Mouse (Mus musculus) limb, embryonic 10.5 days (tissue): ENCODE results near the gene Rab1a. TPM values are rescaled to one million over a fixed set of nuclear protein-coding genes. Genes with fewer than 3 reads are reported as not detected.

ENCODE experiments used
- DNase-seq: peaks from one replicate; pipeline ENCODE4 v3.0.0-alpha.2; 2017; ENCODE audit warnings: low spot score
- H3K27ac ChIP-seq: fragments of 300-500 bp; sonication (generic); 2 replicates; pipeline ENCODE4 v1.5.1; 2016; ENCODE audit warnings: mild to moderate bottlenecking
- H3K27me3 ChIP-seq: fragments of 300-500 bp; sonication (generic); 2 replicates; pipeline ENCODE4 v1.6.1; 2016; ENCODE audit warnings: low read depth, mild to moderate bottlenecking; ENCODE audit not compliant: poor library complexity, severe bottlenecking
- H3K36me3 ChIP-seq: fragments of 300-500 bp; sonication (generic); 2 replicates; pipeline ENCODE4 v1.6.1; 2016; ENCODE audit warnings: mild to moderate bottlenecking, moderate library complexity
- H3K4me1 ChIP-seq: fragments of 300-500 bp; sonication (generic); 2 replicates; pipeline ENCODE4 v1.6.1; 2016
- H3K4me3 ChIP-seq: fragments of 300-500 bp; sonication (generic); 2 replicates; pipeline ENCODE4 v1.5.1; 2016; ENCODE audit warnings: mild to moderate bottlenecking, moderate library complexity
- H3K9me3 ChIP-seq: fragments of 300-500 bp; sonication (generic); replicated peaks from 2 replicates; pipeline ENCODE4 v1.6.1; 2016; ENCODE audit warnings: mild to moderate bottlenecking
- WGBS: fragments of 180-500 bp; shearing (Covaris S2); methylation state at CpG from one replicate; pipeline ENCODE4 v1.1.7; 2016; 5-methylcytosine and 5-hydroxymethylcytosine counted together
- polyA plus RNA-seq: library from polyadenylated mRNA; unstranded; fragments of >200 nt; fragmentation: Nextera tagmentation; extraction: Ambion mirVana; gene quantifications from 2 replicates; pipeline ENCODE4 v1.2.1, GENCODE M21; 2016

Gene Rab1a
- polyA plus RNA-seq, 1 experiment from 2014 or later, result 206 TPM

- Histone ChIP-seq H3K4me1 (peaks cover 4% of the 10 kb centered on the region; the same call in 1 of the 2 replicates), H3K27ac (no peak overlapping the region), H3K27me3 (no peaks in the 10 kb centered on the region), H3K36me3 (no peaks in the 10 kb centered on the region), H3K9me3 (no peaks in the 10 kb centered on the region), H3K4me3 (no peak overlapping the region)
- whole genome bisulfite sequencing, result 61% methylated on average over 8 of the region's 8 CpGs
- no peak for DNase-seq
Observed at GRCm38 (mm10) chr11:20262628-20263380, 61.6 kb downstream of the Rab1a start.

- Histone ChIP-seq H3K36me3 (no peaks in the 10 kb centered on the region), H3K4me1 (no peaks in the 10 kb centered on the region), H3K27me3 (no peaks in the 10 kb centered on the region), H3K9me3 (no peaks in the 10 kb centered on the region), H3K4me3 (no peak overlapping the region), H3K27ac (no peak overlapping the region)
- no peak for DNase-seq
- WGBS, result 88% methylated on average over 6 of the region's 6 CpGs
Observed at GRCm38 (mm10) chr11:20269885-20270284, 68.7 kb downstream of the Rab1a start.

- Histone ChIP-seq H3K4me1 (peaks cover 3% of the 10 kb centered on the region; the same call in 1 of the 2 replicates), H3K36me3 (no peaks in the 10 kb centered on the region), H3K4me3 (no peak overlapping the region), H3K9me3 (no peaks in the 10 kb centered on the region), H3K27me3 (no peaks in the 10 kb centered on the region), H3K27ac (no peak overlapping the region)
- no peak for DNase-seq
- WGBS, result 72% methylated on average over 2 of the region's 2 CpGs
Observed at GRCm38 (mm10) chr11:20275974-20276373, 74.7 kb downstream of the Rab1a start.

Other genes starting within 250 kb of the Rab1a start
- 86.0 and 103 TPM in 2 replicates for gene Actr2, start 88.5 kb upstream of the Rab1a start, polyA plus RNA-seq
- gene Cep68, start 48.0 kb downstream of the Rab1a start, polyA plus RNA-seq, result 43.7 and 50.8 TPM in 2 replicates
- gene Slc1a4, start 131.3 kb downstream of the Rab1a start, polyA plus RNA-seq, result 11.1 and 11.9 TPM in 2 replicates